Mouse (Mus musculus): ENCODE measurements at regions not wholly inside any gene's neighbourhood (a gene's known extent, or its start where the extent isn't known, plus 50 kb on each side); places are given as distances from the start of the nearest gene placed in this dataset.

DNA sequence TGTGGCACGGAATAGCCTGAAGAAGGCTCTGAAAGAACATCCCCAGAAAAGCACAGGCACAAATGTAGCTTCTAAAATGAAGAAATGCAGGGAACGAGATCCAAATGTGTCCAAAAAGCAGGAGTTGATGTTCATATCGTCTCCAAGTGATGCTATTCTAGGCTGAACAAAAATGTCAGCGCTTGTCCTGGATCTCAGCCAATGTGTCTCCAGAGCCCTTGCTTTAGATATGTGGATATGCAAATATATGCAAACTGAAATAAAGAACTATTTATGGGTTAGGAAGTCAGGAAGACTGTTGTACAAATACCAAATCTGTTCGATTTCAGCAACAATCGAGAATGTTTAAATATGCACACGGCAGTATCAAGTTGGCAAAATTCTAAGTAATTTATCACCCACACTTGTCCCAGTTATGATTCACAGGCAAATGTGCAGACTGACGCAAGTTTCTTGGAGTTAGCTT lies 320.4 kb downstream of the Synb start:
- 63% methylated on average over 8 of the region's 8 CpGs for WGBS
- no peak overlapping the region for H3K9ac ChIP-seq
- H3K4me1 ChIP-seq: peaks cover 13% of the 10 kb centered on the region; the same call in 1 of the 2 replicates
- no peaks in the 10 kb centered on the region for H3K9me3 ChIP-seq (replicated peaks)
- H3K27ac ChIP-seq: no peak overlapping the region
- no peaks in the 10 kb centered on the region for H3K36me3 ChIP-seq
- no peak overlapping the region for H3K4me2 ChIP-seq
- no peaks in the 10 kb centered on the region for H3K27me3 ChIP-seq
- ATAC-seq (replicated peaks; ENCODE audit: low FRiP score): no peak
- no peak overlapping the region for H3K4me3 ChIP-seq (replicated peaks)

- Histone ChIP-seq H3K36me3 (no peaks in the 10 kb centered on the region), H3K4me2 (no peak overlapping the region), H3K4me1 (no peaks in the 10 kb centered on the region), H3K4me3 (replicated peaks) (no peak overlapping the region), H3K9me3 (replicated peaks) (no peaks in the 10 kb centered on the region), H3K9ac (no peak overlapping the region), H3K27ac (no peak overlapping the region), H3K27me3 (no peaks in the 10 kb centered on the region)
- ATAC-seq (replicated peaks; ENCODE audit: low FRiP score): no peak
- 3% methylated on average over 1 of the region's 1 CpGs for WGBS
Observed at GRCm38 (mm10) chr14:68966758-68967157, 327.3 kb downstream of the Synb start.

DNA sequence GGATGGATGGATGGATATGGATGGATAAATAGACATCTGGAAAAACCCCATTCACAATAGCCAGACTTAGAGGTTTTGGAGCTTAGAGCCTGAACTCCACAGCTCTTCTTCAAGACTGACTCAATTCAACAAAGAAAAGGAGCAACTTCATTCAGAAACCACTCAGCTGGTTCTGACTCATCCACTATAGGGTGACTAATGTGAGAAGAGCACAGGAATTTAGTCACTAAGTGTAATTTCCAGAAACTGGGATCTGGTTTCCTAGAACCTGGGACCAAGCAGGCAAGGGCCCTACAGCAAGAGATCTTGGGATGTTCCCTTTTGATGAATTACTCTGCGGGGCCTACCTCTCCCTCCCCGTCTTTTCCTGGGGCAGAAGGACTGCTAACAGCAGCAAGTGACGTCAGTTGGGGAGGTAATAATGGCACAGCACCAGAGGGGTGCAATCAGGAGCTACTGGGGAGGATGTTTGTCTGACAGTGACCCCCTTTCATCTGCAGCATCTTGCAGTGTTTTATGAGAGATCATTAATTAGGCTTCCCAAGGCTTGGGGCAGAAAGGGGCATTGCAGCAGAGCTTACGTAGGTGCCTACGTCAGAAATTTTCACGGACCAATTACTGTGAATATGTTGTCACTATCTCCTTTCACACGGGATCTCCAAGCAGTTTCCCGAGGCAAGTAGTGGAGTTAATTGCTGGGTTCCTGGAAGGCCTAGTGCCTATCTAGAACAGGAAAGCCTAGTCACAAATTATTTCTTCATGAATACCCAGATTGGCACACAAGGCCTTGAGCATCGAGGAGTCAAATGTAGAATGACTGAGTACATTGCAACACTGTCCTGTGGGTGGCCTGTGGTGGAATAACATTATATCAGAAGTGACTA lies 339.3 kb downstream of the Synb start:
- Histone ChIP-seq H3K9ac (no peak overlapping the region), H3K36me3 (no peaks in the 10 kb centered on the region), H3K4me2 (no peak overlapping the region), H3K9me3 (replicated peaks) (no peaks in the 10 kb centered on the region), H3K27ac (no peak overlapping the region), H3K4me3 (replicated peaks) (no peak overlapping the region), H3K27me3 (no peaks in the 10 kb centered on the region), H3K4me1 (no peaks in the 10 kb centered on the region)
- ATAC-seq (replicated peaks; ENCODE audit: low FRiP score): no peak
- WGBS: 52% methylated on average over 9 of the region's 9 CpGs

- Histone ChIP-seq H3K4me2 (no peak overlapping the region), H3K27ac (0 out of 2 replicates have a peak overlapping the region, but pooled peaks have one; percentile 37), H3K4me3 (replicated peaks) (no peak overlapping the region), H3K9me3 (replicated peaks) (no peaks in the 10 kb centered on the region), H3K36me3 (no peaks in the 10 kb centered on the region), H3K9ac (no peak overlapping the region), H3K27me3 (no peaks in the 10 kb centered on the region), H3K4me1 (peaks cover 19% of the 10 kb centered on the region)
- ATAC-seq (replicated peaks; ENCODE audit: low FRiP score): no peak
- WGBS: 83% methylated on average over 3 of the region's 3 CpGs
Observed at GRCm38 (mm10) chr14:68945906-68946305, 348.2 kb downstream of the Synb start.

DNA sequence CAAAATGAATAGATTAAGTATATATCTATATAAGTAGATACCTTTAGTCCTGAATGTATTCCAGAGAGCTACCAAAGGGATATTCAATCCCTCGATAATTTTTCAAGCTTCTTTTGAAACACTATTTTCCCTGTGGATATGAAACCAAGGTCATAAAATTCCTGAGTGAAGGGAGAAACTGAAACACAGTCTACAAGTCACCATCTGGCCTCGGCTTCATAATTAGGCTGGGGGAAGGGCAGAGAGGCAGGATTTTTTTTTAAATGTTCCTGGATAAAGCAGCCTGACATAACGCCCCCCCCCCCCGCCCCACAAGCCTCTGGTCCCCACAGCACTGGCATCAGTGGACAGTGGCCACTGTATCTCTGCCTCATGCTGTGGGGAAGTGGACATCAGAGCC lies 348.7 kb downstream of the Synb start:
- H3K27ac ChIP-seq: 0 out of 2 replicates have a peak overlapping the region, but pooled peaks have one; percentile 37
- H3K27me3 ChIP-seq: no peaks in the 10 kb centered on the region
- H3K4me1 ChIP-seq: peaks cover 22% of the 10 kb centered on the region
- no peak overlapping the region for H3K4me2 ChIP-seq
- ATAC-seq (replicated peaks; ENCODE audit: low FRiP score): no peak
- 30% methylated on average over 4 of the region's 4 CpGs for whole genome bisulfite sequencing
- no peaks in the 10 kb centered on the region for H3K9me3 ChIP-seq (replicated peaks)
- H3K4me3 ChIP-seq (replicated peaks): no peak overlapping the region
- no peaks in the 10 kb centered on the region for H3K36me3 ChIP-seq
- H3K9ac ChIP-seq: no peak overlapping the region

DNA sequence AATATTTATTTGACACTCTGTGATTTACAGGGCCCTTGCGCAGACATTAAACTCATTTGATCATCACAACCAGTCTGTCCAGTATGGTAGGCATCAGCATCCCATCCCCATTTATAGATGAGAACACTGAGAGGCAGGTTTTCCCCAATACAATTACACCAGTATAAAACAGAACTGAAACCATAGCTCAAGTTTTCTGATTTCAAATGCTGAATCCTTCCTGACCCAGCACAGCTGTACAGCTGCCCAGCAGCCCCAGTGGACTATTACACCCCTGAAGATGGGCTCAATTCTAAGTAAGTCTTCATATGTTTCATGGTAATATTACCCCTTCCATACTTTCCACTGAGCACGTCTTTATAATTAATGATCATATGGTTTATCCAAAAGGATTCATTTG lies 352.3 kb downstream of the Synb start:
- no peak overlapping the region for H3K27ac ChIP-seq
- no peak overlapping the region for H3K4me3 ChIP-seq (replicated peaks)
- no peak for ATAC-seq (replicated peaks; ENCODE audit: low FRiP score)
- no peaks in the 10 kb centered on the region for H3K9me3 ChIP-seq (replicated peaks)
- 77% methylated on average over 2 of the region's 2 CpGs for WGBS
- peaks cover 26% of the 10 kb centered on the region for H3K4me1 ChIP-seq
- H3K4me2 ChIP-seq: no peak overlapping the region
- H3K27me3 ChIP-seq: no peaks in the 10 kb centered on the region
- no peak overlapping the region for H3K9ac ChIP-seq
- H3K36me3 ChIP-seq: no peaks in the 10 kb centered on the region

DNA sequence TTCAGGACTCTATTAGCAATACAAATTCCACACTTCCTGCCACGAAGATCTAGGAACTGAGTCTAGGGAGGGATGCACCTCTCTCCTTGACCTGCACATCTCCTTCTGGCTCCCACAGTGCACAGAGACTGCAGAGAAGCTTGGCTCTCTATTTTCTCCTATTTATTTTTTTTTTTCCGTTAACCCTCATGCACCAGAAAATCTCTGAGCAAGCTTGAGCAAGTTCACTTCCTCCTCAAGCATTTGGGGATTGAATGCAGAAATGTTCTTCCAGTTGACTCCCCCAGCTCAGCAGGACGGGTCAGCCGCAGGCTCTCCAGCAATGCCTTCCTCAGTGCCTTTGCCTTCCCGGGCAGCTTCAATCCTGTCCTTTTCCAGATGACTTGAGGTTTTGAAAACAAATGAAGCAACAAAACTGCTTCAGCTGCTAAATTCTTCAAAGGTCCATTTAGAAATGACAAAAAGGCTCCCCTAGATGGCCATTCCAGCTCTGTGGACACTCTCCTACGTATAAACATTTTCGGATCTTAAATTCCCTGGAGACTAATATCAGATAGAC lies 352.9 kb downstream of the Synb start:
- Histone ChIP-seq H3K9ac (no peak overlapping the region), H3K4me3 (replicated peaks) (no peak overlapping the region), H3K27ac (peak overlapping the region; percentile 37; the same call in 1 of the 2 replicates), H3K4me2 (no peak overlapping the region), H3K4me1 (peaks cover 23% of the 10 kb centered on the region), H3K27me3 (no peaks in the 10 kb centered on the region), H3K9me3 (replicated peaks) (no peaks in the 10 kb centered on the region), H3K36me3 (no peaks in the 10 kb centered on the region)
- 38% methylated on average over 7 of the region's 7 CpGs for WGBS
- no peak for ATAC-seq (replicated peaks; ENCODE audit: low FRiP score)

DNA sequence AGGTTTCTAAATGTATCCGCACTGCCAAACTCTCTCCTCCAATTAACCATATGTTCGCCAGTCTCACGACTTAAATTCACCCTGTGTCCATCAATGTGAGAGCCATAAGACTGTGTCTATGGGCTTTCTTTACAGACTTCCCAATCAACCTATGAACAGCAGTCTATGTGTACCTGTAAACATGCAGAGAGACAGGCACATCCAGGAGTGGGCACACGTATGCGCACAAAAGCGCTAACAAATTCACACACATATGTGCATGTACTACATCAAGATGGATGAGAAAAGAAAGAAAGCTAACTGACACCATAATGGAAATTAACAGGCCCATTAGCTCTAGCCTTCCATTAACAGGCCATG lies 358.8 kb downstream of the Synb start:
- WGBS: 58% methylated on average over 6 of the region's 6 CpGs

DNA sequence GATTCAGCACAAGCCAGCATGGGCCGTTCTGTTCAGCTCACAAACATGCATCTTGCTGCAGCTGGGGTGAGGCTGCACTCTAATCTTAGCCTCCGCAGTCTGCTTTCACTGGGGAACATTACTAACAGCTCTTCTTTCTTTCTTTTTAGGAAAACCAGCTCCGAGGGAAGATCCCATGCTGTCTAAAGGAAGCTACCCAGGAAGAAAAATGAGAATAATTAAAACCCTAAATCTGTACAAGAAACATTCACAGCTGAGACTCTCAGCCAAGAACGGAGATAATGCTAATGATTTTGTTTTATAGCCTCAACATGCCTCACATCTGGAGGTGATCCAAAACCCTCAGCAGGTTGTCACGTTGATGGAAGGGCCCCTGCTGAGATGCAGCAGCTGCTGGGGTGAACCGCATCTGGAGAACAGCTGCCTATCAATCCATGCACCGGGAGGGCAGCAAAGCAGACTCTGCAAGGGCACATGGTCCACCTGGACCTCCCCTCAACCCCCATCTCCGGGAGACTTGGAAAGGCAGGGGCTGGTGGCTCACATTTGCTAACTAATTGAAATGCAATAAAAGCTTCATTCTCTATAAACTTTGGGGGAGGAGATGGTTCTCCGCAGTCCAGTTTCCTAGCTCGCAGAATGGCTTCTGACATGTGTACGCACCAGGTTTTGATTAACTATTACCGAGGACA lies 359.3 kb downstream of the Synb start:
- no peak overlapping the region for H3K9ac ChIP-seq
- H3K4me1 ChIP-seq: peaks cover 20% of the 10 kb centered on the region
- H3K9me3 ChIP-seq (replicated peaks): no peaks in the 10 kb centered on the region
- no peaks in the 10 kb centered on the region for H3K36me3 ChIP-seq
- H3K4me2 ChIP-seq: peak overlapping the region; percentile 45
- WGBS: 17% methylated on average over 12 of the region's 12 CpGs
- H3K27ac ChIP-seq: peak overlapping the region; percentile 65
- no peaks in the 10 kb centered on the region for H3K27me3 ChIP-seq
- ATAC-seq (replicated peaks; ENCODE audit: low FRiP score): peak; percentile 91
- H3K4me3 ChIP-seq (replicated peaks): no peak overlapping the region

More for the DNA sequence above, 358.8 kb downstream of the Synb start:
- Histone ChIP-seq H3K27me3 (no peaks in the 10 kb centered on the region), H3K36me3 (no peaks in the 10 kb centered on the region), H3K4me3 (replicated peaks) (no peak overlapping the region), H3K4me2 (peak overlapping the region; percentile 45; the same call in 1 of the 2 replicates), H3K27ac (peak overlapping the region; percentile 65), H3K9me3 (replicated peaks) (no peaks in the 10 kb centered on the region), H3K9ac (no peak overlapping the region), H3K4me1 (peaks cover 20% of the 10 kb centered on the region)
- peak; percentile 42 for ATAC-seq (replicated peaks; ENCODE audit: low FRiP score)

GRCm38 (mm10) chr14:68927814-68928213 lies 366.3 kb downstream of the Synb start:
- 26% methylated on average over 4 of the region's 4 CpGs for WGBS
- Histone ChIP-seq H3K4me2 (no peak overlapping the region), H3K9me3 (replicated peaks) (no peaks in the 10 kb centered on the region), H3K4me1 (peaks cover 12% of the 10 kb centered on the region), H3K9ac (no peak overlapping the region), H3K4me3 (replicated peaks) (no peak overlapping the region), H3K27me3 (no peaks in the 10 kb centered on the region), H3K36me3 (no peaks in the 10 kb centered on the region), H3K27ac (no peak overlapping the region)
- no peak for ATAC-seq (replicated peaks; ENCODE audit: low FRiP score)

DNA sequence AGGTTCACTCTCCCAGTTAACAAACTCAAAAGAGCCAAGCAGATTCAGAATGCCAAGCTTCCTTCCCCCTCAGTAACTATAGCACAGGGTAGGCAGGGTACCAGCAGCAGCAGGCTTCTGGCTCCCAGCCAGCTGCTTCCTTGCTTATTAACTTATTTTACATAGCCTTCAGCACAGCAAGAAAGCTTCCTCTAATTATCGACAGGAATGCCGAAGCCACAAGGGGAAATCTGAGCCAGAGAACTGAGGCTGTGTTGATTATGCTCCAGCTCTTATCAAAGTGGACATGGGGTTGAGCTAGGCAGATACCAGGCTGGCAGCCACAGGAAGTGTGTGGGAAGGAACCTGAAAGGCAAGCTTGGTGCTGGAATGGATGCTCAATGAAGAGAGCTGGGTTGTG lies 371.0 kb downstream of the Synb start:
- peak; percentile 71 for ATAC-seq (replicated peaks; ENCODE audit: low FRiP score)
- H3K27me3 ChIP-seq: no peaks in the 10 kb centered on the region
- H3K9ac ChIP-seq: no peak overlapping the region
- no peak overlapping the region for H3K4me3 ChIP-seq (replicated peaks)
- H3K4me1 ChIP-seq: peaks cover 19% of the 10 kb centered on the region
- no peaks in the 10 kb centered on the region for H3K9me3 ChIP-seq (replicated peaks)
- no peaks in the 10 kb centered on the region for H3K36me3 ChIP-seq
- H3K4me2 ChIP-seq: no peak overlapping the region
- H3K27ac ChIP-seq: peak overlapping the region; percentile 15; the same call in 1 of the 2 replicates
- 12% methylated on average over 2 of the region's 2 CpGs for WGBS

DNA sequence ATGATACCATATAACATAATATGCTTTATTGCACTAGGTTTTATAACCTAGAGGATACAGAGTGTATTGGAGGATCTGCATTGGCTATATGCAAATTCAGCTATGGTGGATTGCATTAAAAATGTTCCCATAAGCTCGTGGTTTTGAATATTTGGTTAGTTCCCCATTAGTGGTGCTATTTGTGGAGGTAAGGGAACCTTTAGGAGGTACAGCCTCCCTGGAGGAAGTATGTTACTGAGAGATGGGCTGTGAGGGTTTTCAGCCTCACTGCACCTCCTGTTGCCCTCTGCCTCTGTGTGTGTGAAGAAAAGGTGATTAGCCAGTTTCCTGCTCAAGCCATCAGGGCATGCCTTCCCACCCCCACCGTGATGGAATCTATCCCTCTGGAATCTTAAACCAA lies 372.1 kb downstream of the Synb start:
- Histone ChIP-seq H3K4me3 (replicated peaks) (no peak overlapping the region), H3K4me2 (no peak overlapping the region), H3K9me3 (replicated peaks) (no peaks in the 10 kb centered on the region), H3K4me1 (peaks cover 15% of the 10 kb centered on the region), H3K27ac (no peak overlapping the region), H3K36me3 (no peaks in the 10 kb centered on the region), H3K9ac (no peak overlapping the region), H3K27me3 (no peaks in the 10 kb centered on the region)
- no peak for ATAC-seq (replicated peaks; ENCODE audit: low FRiP score)
- WGBS: 26% methylated on average over 2 of the region's 2 CpGs
